Mouse (Mus musculus) gastrocnemius, adult 2 months (tissue): ENCODE data around the gene Vmn2r104. TPM values are rescaled to one million over a fixed set of nuclear protein-coding genes. Genes with fewer than 3 reads are reported as not detected.

Experiments
- DNase-seq: peaks from one replicate; pipeline ENCODE4 v3.0.0; 2022
- H3K27ac ChIP-seq: fragments of 200-600 bp; 2 replicates; pipeline ENCODE4 v1.8.1; 2022; ENCODE audit warnings: mild to moderate bottlenecking
- H3K4me3 ChIP-seq: fragments of 200-600 bp; 2 replicates; pipeline ENCODE4 v1.8.1; 2022; ENCODE audit warnings: mild to moderate bottlenecking, moderate library complexity
- CTCF ChIP-seq: fragments of 200-600 bp; IDR thresholded peaks from 2 replicates; pipeline ENCODE4 v1.8.1; 2022; ENCODE audit warnings: antibody characterized with exemption, mild to moderate bottlenecking, moderate library complexity
- intact Hi-C: fragments of 180-260 bp; cut with DNase I; formaldehyde crosslinking; loops from one replicate; pipeline ENCODE4 v1.15.1; 2025
- long read RNA-seq, 2 experiments: library from polyadenylated mRNA; stranded (forward); transcript quantifications; one replicate each; pipeline ENCODE4 v2.0.0; 2021
- total RNA-seq, 2 experiments: library from RNA; stranded (reverse); gene quantifications; 2 replicates each; pipeline ENCODE4 v1.2.3; 2021

Vmn2r104 gene
- not detected for total RNA-seq
- long read RNA-seq, experiment 1, result 0 reads
- long read RNA-seq, experiment 2, result 0 reads

- Histone ChIP-seq H3K27ac (no peak within 1 kb of the TSS), H3K4me3 (no peak within 1 kb of the TSS)
- TF ChIP-seq CTCF, result no peak
- intact Hi-C loops, result no loop called here
- no peak for DNase-seq
Observed at GRCm38 (mm10) chr17:20048236-20048635, at the start of gene Vmn2r104. TSS of gene Vmn2r104 (minus strand) at chr17:20048336.

DNA sequence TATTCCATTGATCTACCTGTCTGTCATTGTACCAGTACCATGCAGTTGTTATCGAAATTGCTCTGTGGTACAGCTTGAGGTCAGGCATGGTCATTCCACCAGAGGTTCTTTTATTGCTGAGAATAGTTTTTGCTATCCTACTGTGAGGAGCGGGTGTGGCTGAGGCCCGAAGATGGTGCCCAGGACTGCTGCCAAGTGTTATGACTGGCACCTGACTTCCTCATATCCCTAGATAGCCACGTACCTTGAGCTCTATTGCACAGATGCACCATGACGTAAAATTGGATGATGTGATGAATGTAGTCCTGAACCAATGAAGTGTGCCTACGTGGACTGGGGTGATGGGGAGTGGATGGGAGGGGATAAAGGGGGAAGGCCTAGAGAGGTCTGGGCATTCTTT, 26.0 kb upstream of the Vmn2r104 start:
- Histone ChIP-seq H3K27ac (no peak overlapping the region), H3K4me3 (no peak overlapping the region)
- DNase-seq, result no peak
- intact Hi-C loops, result no loop called here
- no peak for TF ChIP-seq CTCF

DNA sequence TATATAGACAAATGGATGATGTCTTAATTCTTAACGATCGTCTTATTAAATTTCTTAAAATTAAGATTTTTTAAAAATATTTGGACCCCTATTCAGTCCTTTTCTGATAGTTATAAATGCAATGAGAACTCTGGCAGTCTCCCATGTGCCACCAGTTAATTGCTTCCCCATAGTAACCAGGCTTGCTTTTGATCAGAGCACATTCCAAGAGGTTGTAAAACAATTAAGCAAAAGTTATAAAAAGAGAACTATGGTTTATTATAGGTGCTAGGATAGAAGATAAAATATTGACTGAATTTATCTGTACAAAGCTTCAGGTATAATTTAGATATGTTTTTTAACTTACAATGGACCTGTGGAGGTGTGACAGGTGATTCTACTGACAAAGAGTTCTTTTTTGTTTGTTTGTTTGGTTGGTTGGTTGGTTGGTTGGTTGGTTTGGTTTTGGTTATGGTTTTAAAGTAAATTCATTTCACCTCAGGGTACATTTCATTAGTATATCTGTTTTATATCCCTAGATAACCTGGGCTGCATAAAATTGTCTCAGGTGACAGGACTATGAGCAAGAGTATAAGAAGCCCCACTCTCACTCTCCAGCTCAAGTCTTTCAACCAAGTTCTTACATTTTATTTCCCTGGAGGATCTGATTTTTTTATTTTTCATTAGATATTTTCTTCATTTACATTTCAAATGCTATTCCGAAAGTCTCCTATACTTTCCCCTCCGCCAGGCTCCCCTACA, 23.7 kb upstream of the Vmn2r104 start:
- H3K4me3 ChIP-seq, result no peak overlapping the region
- TF ChIP-seq CTCF, result no peak
- DNase-seq, result no peak
- intact Hi-C loops, result no loop called here
- no peak overlapping the region for H3K27ac ChIP-seq

Other genes with a start within 250 kb of the Vmn2r104 start
- not detected for gene Fpr-rs7, start 65.9 kb upstream of the Vmn2r104 start, total RNA-seq
- not detected for gene Fpr-rs6, start 134.8 kb upstream of the Vmn2r104 start, total RNA-seq
- not detected for gene Vmn2r105, start 186.7 kb upstream of the Vmn2r104 start, total RNA-seq
- gene Vmn2r106, start 237.2 kb upstream of the Vmn2r104 start, total RNA-seq, result not detected